Mouse (Mus musculus): ENCODE measurements around the gene Ss18l1. TPM values are rescaled to one million over a fixed set of nuclear protein-coding genes. Genes with fewer than 3 reads are reported as not detected.

Ss18l1 gene
- polyA plus RNA-seq, 1 experiment = 30.9 TPM

GRCm38 (mm10) chr2:180108285-180108684, 66.0 kb downstream of the Ss18l1 start:
- Histone ChIP-seq H3K4me3 (ENCODE audit: insufficient read depth, low read length) (no peak overlapping the region), H3K4me1 (ENCODE audit: control insufficient read depth, insufficient read depth, low read length) (no peaks in the 10 kb centered on the region; the same call in 1 of the 2 replicates), H3K27ac (ENCODE audit: insufficient read depth, low read length) (no peak overlapping the region)
- TF ChIP-seq POLR2A (IDR thresholded peaks at IDR 0.05; ENCODE audit: extremely low read depth, insufficient read depth, low read length) = no peak
- TF ChIP-seq CTCF (IDR thresholded peaks at IDR 0.05; ENCODE audit: extremely low read depth, insufficient read depth, low read length) = no peak

GRCm38 (mm10) chr2:180113909-180114890, 71.9 kb downstream of the Ss18l1 start:
- TF ChIP-seq CTCF (IDR thresholded peaks at IDR 0.05; ENCODE audit: extremely low read depth, insufficient read depth, low read length) (0 out of 2 replicates have a peak, but pooled peaks have one; percentile 9), POLR2A (IDR thresholded peaks at IDR 0.05; ENCODE audit: extremely low read depth, insufficient read depth, low read length) (no peak)
- Histone ChIP-seq H3K4me1 (ENCODE audit: control insufficient read depth, insufficient read depth, low read length) (peaks cover 15% of the 10 kb centered on the region), H3K27ac (ENCODE audit: insufficient read depth, low read length) (no peak overlapping the region), H3K4me3 (ENCODE audit: insufficient read depth, low read length) (no peak overlapping the region)

GRCm38 (mm10) chr2:180115279-180115678, 73.0 kb downstream of the Ss18l1 start:
- no peak for TF ChIP-seq CTCF (IDR thresholded peaks at IDR 0.05; ENCODE audit: extremely low read depth, insufficient read depth, low read length)
- TF ChIP-seq POLR2A (IDR thresholded peaks at IDR 0.05; ENCODE audit: extremely low read depth, insufficient read depth, low read length) = no peak
- Histone ChIP-seq H3K27ac (ENCODE audit: insufficient read depth, low read length) (0 out of 2 replicates have a peak overlapping the region, but pooled peaks have one; percentile 16), H3K4me3 (ENCODE audit: insufficient read depth, low read length) (no peak overlapping the region), H3K4me1 (ENCODE audit: control insufficient read depth, insufficient read depth, low read length) (peaks cover 20% of the 10 kb centered on the region)

- Histone ChIP-seq H3K4me3 (ENCODE audit: insufficient read depth, low read length) (peak overlapping the region; percentile 18), H3K4me1 (ENCODE audit: control insufficient read depth, insufficient read depth, low read length) (peaks cover 20% of the 10 kb centered on the region), H3K27ac (ENCODE audit: insufficient read depth, low read length) (peak overlapping the region; percentile 14; the same call in 1 of the 2 replicates)
- TF ChIP-seq POLR2A (IDR thresholded peaks at IDR 0.05; ENCODE audit: extremely low read depth, insufficient read depth, low read length) (no peak), CTCF (IDR thresholded peaks at IDR 0.05; ENCODE audit: extremely low read depth, insufficient read depth, low read length) (no peak)
Measured at GRCm38 (mm10) chr2:180116081-180116493, 73.8 kb downstream of the Ss18l1 start.

GRCm38 (mm10) chr2:180116741-180117484, 74.6 kb downstream of the Ss18l1 start:
- TF ChIP-seq CTCF (IDR thresholded peaks at IDR 0.05; ENCODE audit: extremely low read depth, insufficient read depth, low read length) = no peak
- no peak for TF ChIP-seq POLR2A (IDR thresholded peaks at IDR 0.05; ENCODE audit: extremely low read depth, insufficient read depth, low read length)
- peak overlapping the region; percentile 18 for H3K4me3 ChIP-seq (ENCODE audit: insufficient read depth, low read length)
- peaks cover 20% of the 10 kb centered on the region for H3K4me1 ChIP-seq (ENCODE audit: control insufficient read depth, insufficient read depth, low read length)
- H3K27ac ChIP-seq (ENCODE audit: insufficient read depth, low read length) = peak overlapping the region; percentile 62

- peak overlapping the region; percentile 62 for H3K27ac ChIP-seq (ENCODE audit: insufficient read depth, low read length)
- peak overlapping the region; percentile 18 for H3K4me3 ChIP-seq (ENCODE audit: insufficient read depth, low read length)
- no peak for TF ChIP-seq CTCF (IDR thresholded peaks at IDR 0.05; ENCODE audit: extremely low read depth, insufficient read depth, low read length)
- no peak for TF ChIP-seq POLR2A (IDR thresholded peaks at IDR 0.05; ENCODE audit: extremely low read depth, insufficient read depth, low read length)
- peaks cover 20% of the 10 kb centered on the region for H3K4me1 ChIP-seq (ENCODE audit: control insufficient read depth, insufficient read depth, low read length)
Measured at GRCm38 (mm10) chr2:180117485-180118194, 75.3 kb downstream of the Ss18l1 start.

- H3K4me3 ChIP-seq (ENCODE audit: insufficient read depth, low read length) = peak within 1 kb of the TSS; percentile 75
- 0 out of 2 replicates have a peak within 1 kb of the TSS, but pooled peaks have one; percentile 5 for H3K27ac ChIP-seq (ENCODE audit: insufficient read depth, low read length)
- peaks cover 20% of the 10 kb centered on the region for H3K4me1 ChIP-seq (ENCODE audit: control insufficient read depth, insufficient read depth, low read length)
- TF ChIP-seq POLR2A (IDR thresholded peaks at IDR 0.05; ENCODE audit: extremely low read depth, insufficient read depth, low read length) = peak; percentile 62; the same call in 1 of the 2 replicates
- no peak for TF ChIP-seq CTCF (IDR thresholded peaks at IDR 0.05; ENCODE audit: extremely low read depth, insufficient read depth, low read length)
Measured at GRCm38 (mm10) chr2:180118661-180119438, 76.5 kb downstream of the Ss18l1 start, which contains the start of gene Osbpl2. TSS of gene Osbpl2 (plus strand) at chr2:180119306.

Other genes starting within 250 kb of the Ss18l1 start
- gene Taf4, start 65.9 kb upstream of the Ss18l1 start, polyA plus RNA-seq (2012; rRNA removed) = 10.9 and 11.0 TPM in 2 replicates
- gene Lsm14b, start 17.5 kb upstream of the Ss18l1 start, polyA plus RNA-seq (2012; rRNA removed) = 78.0 and 80.6 TPM in 2 replicates
- gene Psma7, start 76 bp upstream of the Ss18l1 start, polyA plus RNA-seq (2012; rRNA removed) = 211 and 215 TPM in 2 replicates
- gene Mtg2, start 28.1 kb downstream of the Ss18l1 start, polyA plus RNA-seq (2012; rRNA removed) = 27.4 and 28.4 TPM in 2 replicates
- 83.6 and 103 TPM in 2 replicates for gene Hrh3, start 62.0 kb downstream of the Ss18l1 start, polyA plus RNA-seq (2012; rRNA removed)
- gene Osbpl2, start 76.8 kb downstream of the Ss18l1 start, polyA plus RNA-seq (2012; rRNA removed) = 45.3 and 48.2 TPM in 2 replicates
- gene Adrm1, start 129.0 kb downstream of the Ss18l1 start, polyA plus RNA-seq (2012; rRNA removed) = 89.8 and 92.1 TPM in 2 replicates
- gene Lama5, start 183.3 kb downstream of the Ss18l1 start, polyA plus RNA-seq (2012; rRNA removed) = 6.0 and 6.2 TPM in 2 replicates
- gene Rps21, start 214.9 kb downstream of the Ss18l1 start, polyA plus RNA-seq (2012; rRNA removed) = 2,462 and 2,522 TPM in 2 replicates
- gene Cables2, start 231.0 kb downstream of the Ss18l1 start, polyA plus RNA-seq (2012; rRNA removed) = 35.7 and 40.0 TPM in 2 replicates
- gene Rbbp8nl, start 247.4 kb downstream of the Ss18l1 start, polyA plus RNA-seq (2012; rRNA removed) = not detected in 2 replicates